Mouse (Mus musculus) C2C12 (cell line): ENCODE data around the gene Cdk2ap2. TPM values are rescaled to one million over a fixed set of nuclear protein-coding genes. Genes with fewer than 3 reads are reported as not detected.
"Not testable (repeated sequence)": the region's sequence is repeated elsewhere in the genome, so short reads cannot be mapped to it uniquely, and the experiment has no call there.

Experiments used
- H3K27me3 ChIP-seq: one replicate; pipeline ENCODE4 v1.6.1; 2011; ENCODE audit not compliant: control insufficient read depth, insufficient read depth, insufficient read length
- H3K36me3 ChIP-seq: one replicate; pipeline ENCODE4 v1.6.1; 2011; ENCODE audit not compliant: control insufficient read depth, insufficient read depth
- H3K4me3 ChIP-seq: one replicate; pipeline ENCODE4 v1.5.1; 2011; ENCODE audit warnings: mild to moderate bottlenecking, control low read depth; ENCODE audit not compliant: poor library complexity, insufficient read depth, severe bottlenecking
- H3K79me2 ChIP-seq: one replicate; pipeline ENCODE4 v1.6.1; 2011; ENCODE audit not compliant: control insufficient read depth, insufficient read depth
- H3K79me3 ChIP-seq: one replicate; pipeline ENCODE4 v1.6.1; 2011; ENCODE audit warnings: low read depth, control low read depth
- H3ac ChIP-seq: one replicate; pipeline ENCODE3; 2011; ENCODE audit warnings: low read depth; ENCODE audit not compliant: control insufficient read depth, insufficient read length
- CEBPB ChIP-seq: IDR thresholded peaks from one replicate; pipeline ENCODE4 v1.6.1; 2011; ENCODE audit warnings: low read depth, mild to moderate bottlenecking, control low read depth, moderate library complexity
- CTCF ChIP-seq: IDR thresholded peaks from one replicate; pipeline ENCODE4 v1.5.1; 2011; ENCODE audit not compliant: control insufficient read depth, insufficient read depth, insufficient read length
- FOSL1 ChIP-seq: IDR thresholded peaks from one replicate; pipeline ENCODE4 v1.8.0; 2011; ENCODE audit warnings: mild to moderate bottlenecking, low read length; ENCODE audit not compliant: poor library complexity, insufficient read depth, severe bottlenecking
- MAX ChIP-seq: IDR thresholded peaks from one replicate; pipeline ENCODE4 v1.6.1; 2011; ENCODE audit warnings: mild to moderate bottlenecking, control low read depth
- MYOD1 ChIP-seq: IDR thresholded peaks from one replicate; pipeline ENCODE4 v1.6.1; 2011; ENCODE audit warnings: low read depth; ENCODE audit not compliant: control insufficient read depth, insufficient read length
- MYOG ChIP-seq: IDR thresholded peaks from one replicate; pipeline ENCODE4 v1.6.1; 2011; ENCODE audit not compliant: control insufficient read depth, insufficient read length; ENCODE audit errors: extremely low read depth
- USF1 ChIP-seq: IDR thresholded peaks from one replicate; pipeline ENCODE4 v1.6.1; 2011; ENCODE audit warnings: low read depth, mild to moderate bottlenecking, control low read depth, moderate library complexity
- long read RNA-seq, 2 experiments: library from polyadenylated mRNA; unstranded; transcript quantifications; one replicate each; pipeline ENCODE4 v2.0.0; 2019 to 2020
- polyA plus RNA-seq: library from polyadenylated mRNA; unstranded; fragments of >200 nt; fragmentation: generic; extraction: Trizol; gene quantifications from one replicate; pipeline ENCODE4 v1.2.1, GENCODE M21; 2012; ENCODE audit warnings: missing spikeins

Gene Cdk2ap2
- polyA plus RNA-seq: 134 TPM
- long read RNA-seq, experiment 1, transcript Cdk2ap2-202 (4 exons, 1,089 nt): minor isoform, 37 of 278 reads
- long read RNA-seq, experiment 1, transcript Cdk2ap2-201 (4 exons, 1,080 nt): major isoform, 204 of 278 reads
- long read RNA-seq, experiment 1, partial matches to known transcripts: 17 of 278 reads
- long read RNA-seq, experiment 1, other reads (novel, unspliced or antisense): 16 of 278 reads
- long read RNA-seq, experiment 2, transcript Cdk2ap2-202 (4 exons, 1,089 nt): minor isoform, 6 of 41 reads
- long read RNA-seq, experiment 2, transcript Cdk2ap2-201 (4 exons, 1,080 nt): major isoform, 28 of 41 reads
- long read RNA-seq, experiment 2, partial matches to known transcripts: 0 of 41 reads
- long read RNA-seq, experiment 2, other reads (novel, unspliced or antisense): 4 of 41 reads

DNA sequence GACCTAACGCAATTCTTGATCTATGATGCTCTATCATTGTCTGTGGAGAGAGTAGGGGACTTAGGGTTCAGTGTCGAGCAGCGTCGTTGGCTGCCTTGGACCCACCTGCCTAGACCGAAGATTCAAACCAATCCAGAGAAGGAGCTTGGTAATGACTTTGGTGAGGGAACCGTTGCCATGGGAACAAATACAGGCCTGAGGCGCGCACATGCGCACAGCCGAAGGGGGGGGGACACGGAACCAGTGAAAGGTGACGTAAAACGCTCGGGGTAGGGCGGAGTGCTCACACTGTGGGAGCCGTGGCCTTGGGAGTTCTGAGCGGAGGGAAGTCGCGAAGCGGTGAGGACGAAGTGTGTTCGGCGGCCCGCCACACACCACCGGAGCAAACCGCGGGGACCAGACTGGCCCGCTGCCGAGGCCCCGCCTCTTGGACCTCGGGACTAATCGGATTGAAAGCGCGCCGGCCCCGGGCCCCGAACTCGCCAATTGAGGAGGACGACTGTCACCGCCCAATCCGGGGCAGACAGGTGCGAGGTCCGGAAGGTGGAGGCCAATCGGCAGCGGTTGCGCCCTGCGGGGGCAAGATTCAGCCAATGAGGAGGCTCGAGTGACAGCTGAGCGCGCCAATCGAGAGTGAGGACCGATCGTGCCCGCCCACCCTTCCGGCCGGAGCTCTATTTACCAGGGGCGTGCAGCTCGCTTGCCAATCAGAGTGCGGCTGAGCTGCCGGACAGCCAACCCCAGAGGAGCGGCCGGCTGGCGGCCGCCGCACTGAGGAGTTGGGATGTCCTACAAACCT, at the start of gene Cdk2ap2:
TSS of gene Cdk2ap2 (plus strand) at position 541 of the 799 bp plus-strand sequence.
- no peaks in the 10 kb centered on the region for H3K27me3 ChIP-seq
- no peak for TF ChIP-seq USF1
- no peak for TF ChIP-seq MYOG
- no peak for TF ChIP-seq CEBPB
- TF ChIP-seq MYOD1: no peak
- TF ChIP-seq FOSL1: no peak
- no peak for TF ChIP-seq MAX
- TF ChIP-seq CTCF: no peak
- H3K36me3 ChIP-seq: peaks cover 2% of the 10 kb centered on the region
- peaks cover 32% of the 10 kb centered on the region for H3K79me2 ChIP-seq
- peak within 1 kb of the TSS; percentile 72 for H3ac ChIP-seq
- H3K4me3 ChIP-seq: peak within 1 kb of the TSS; percentile 55
- H3K79me3 ChIP-seq: peaks cover 9% of the 10 kb centered on the region

DNA sequence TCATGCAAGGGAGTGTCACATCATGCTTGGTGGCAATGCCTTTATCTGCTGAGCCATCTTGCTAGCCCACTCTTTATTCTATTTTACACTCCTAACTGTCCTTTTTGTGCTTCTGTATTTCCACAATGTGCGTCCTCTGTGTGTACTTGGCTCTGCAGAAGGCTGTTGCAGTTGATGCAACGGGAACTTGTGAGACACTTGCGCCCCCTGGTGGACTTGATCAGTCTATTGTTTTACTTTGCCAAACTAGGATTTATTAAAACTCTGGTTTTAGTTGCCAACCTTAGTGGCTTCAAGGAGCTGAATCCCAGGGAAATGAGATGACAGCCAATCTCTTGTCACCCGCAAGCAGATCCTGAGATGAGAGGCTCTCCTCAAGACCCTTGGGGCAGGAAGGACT, 49.1 kb upstream of the Cdk2ap2 start:
- TF ChIP-seq CTCF (no peak), FOSL1 (no peak), MYOD1 (no peak), MYOG (no peak), CEBPB (no peak), USF1 (no peak), MAX (no peak)
- H3K4me3 ChIP-seq: no peak overlapping the region
- H3K36me3 ChIP-seq: no peaks in the 10 kb centered on the region
- H3K79me3 ChIP-seq: no peaks in the 10 kb centered on the region
- no peaks in the 10 kb centered on the region for H3K79me2 ChIP-seq
- no peaks in the 10 kb centered on the region for H3K27me3 ChIP-seq
- H3ac ChIP-seq: no peak overlapping the region

DNA sequence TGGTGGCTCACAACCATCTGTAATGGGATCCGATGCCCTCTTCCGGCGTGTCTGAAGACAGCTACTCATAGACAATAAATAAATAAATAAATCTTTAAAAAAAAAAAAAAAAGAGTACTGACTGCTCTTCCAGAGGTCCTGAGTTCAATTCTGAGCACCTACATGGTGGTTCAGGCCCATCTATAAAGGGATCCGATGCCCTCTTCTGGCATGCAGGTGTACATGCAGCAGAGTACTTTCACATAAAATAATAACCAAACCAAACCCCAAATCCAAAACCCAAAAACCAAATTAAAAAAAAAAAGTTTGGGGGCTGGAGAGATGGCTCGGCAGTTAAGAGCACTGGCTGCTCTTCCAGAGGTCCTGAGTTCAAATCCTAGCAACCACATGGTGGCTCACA, 47.9 kb upstream of the Cdk2ap2 start:
- H3K36me3 ChIP-seq, H3ac ChIP-seq, H3K79me2 ChIP-seq, H3K4me3 ChIP-seq, H3K79me3 ChIP-seq, H3K27me3 ChIP-seq: not testable (repeated sequence)

DNA sequence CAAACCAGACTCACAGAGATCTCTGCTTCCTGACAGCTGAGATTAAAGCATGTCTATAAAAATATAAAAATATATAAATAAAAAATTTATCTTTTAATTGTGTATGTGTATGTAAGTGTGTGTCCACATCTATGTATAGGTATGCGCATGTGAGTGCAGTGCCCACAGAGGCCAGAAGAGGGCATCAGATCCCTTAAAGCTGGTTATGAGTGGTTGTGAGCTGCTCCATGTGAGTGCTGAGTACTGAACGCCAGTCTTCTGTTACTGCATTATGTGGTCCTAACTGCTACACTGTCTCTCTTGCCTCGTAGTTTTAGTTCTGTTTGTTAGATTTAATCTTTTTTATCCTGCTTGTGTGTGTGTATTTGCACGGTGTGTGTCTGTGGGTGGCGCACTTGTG, 46.0 kb upstream of the Cdk2ap2 start:
- TF ChIP-seq MYOG (no peak), FOSL1 (no peak), CEBPB (no peak), MYOD1 (no peak), CTCF (no peak), USF1 (no peak), MAX (no peak)
- Histone ChIP-seq H3K79me3 (no peaks in the 10 kb centered on the region), H3K4me3 (no peak overlapping the region), H3K27me3 (no peaks in the 10 kb centered on the region), H3ac (no peak overlapping the region), H3K36me3 (no peaks in the 10 kb centered on the region), H3K79me2 (no peaks in the 10 kb centered on the region)

DNA sequence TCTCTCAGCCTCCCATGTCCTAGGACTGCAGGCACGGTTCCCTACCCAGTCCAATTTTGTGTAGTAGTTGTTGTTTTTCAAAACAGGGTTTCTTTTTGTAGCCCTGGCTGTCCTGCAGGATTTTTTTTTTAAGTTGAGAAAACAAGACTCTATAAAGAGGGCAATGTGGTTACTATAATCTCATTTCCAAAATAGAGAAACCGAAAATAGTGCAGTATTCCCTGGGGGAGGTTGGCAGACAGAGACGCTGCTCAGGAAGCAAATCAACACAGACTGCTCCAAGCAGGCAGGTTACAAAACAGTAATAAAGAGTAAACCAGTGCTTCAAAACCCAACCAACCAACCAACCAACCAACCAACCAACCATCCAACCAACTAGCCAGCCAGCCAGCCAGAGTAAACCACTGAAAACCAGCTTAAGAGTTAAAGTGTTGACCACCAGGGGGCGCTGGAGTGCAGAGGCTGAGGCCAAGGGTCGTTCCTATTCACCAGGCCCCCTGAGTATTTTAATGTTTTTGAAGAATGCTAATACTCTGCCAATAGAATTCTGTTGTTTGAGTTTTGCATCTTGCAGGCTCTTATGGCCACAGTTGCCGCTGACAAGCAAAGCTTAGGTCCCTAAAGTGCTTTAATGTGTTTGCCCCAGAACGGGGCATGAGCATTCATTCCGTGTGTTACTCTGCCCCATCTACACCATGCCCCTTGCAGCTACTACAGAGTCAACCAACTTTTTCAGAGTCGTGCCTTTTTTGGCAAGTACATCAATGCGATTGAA, 45.1 kb upstream of the Cdk2ap2 start:
- Histone ChIP-seq H3K79me2 (no peaks in the 10 kb centered on the region), H3K4me3 (no peak overlapping the region), H3ac (no peak overlapping the region), H3K36me3 (no peaks in the 10 kb centered on the region), H3K27me3 (no peaks in the 10 kb centered on the region), H3K79me3 (no peaks in the 10 kb centered on the region)
- TF ChIP-seq USF1 (no peak), CTCF (peak; percentile 71)
